Mouse (Mus musculus) yolk sac, embryonic 10.5 days (tissue): ENCODE measurements at regions not wholly inside any gene's neighbourhood (a gene's known extent, or its start where the extent isn't known, plus 50 kb on each side); places are given as distances from the start of the nearest gene placed in this dataset.
A peak's percentile ranks its signal among the peaks of the same experiment; 100 is the strongest.
"Not testable (repeated sequence)": the region's sequence is repeated elsewhere in the genome, so short reads cannot be mapped to it uniquely, and the experiment has no call there.

Experiments
- DNase-seq: peaks from one replicate; pipeline ENCODE4 v3.0.0-alpha.2; 2017; ENCODE audit warnings: low spot score

GRCm38 (mm10) chr14:18511094-18511493 is 179.4 kb upstream of the Ube2e1 start:
- no peak for DNase-seq

- no peak for DNase-seq
Observed at GRCm38 (mm10) chr14:18508359-18508647, 176.6 kb upstream of the Ube2e1 start.

- DNase-seq: no peak
Observed at GRCm38 (mm10) chr14:18507582-18508358, 176.1 kb upstream of the Ube2e1 start.

GRCm38 (mm10) chr14:18506168-18506567 is 174.5 kb upstream of the Ube2e1 start:
- no peak for DNase-seq

GRCm38 (mm10) chr14:18500249-18500832 is 168.7 kb upstream of the Ube2e1 start:
- no peak for DNase-seq

GRCm38 (mm10) chr14:18494048-18494447 is 162.4 kb upstream of the Ube2e1 start:
- no peak for DNase-seq

GRCm38 (mm10) chr14:18486132-18486800 is 154.6 kb upstream of the Ube2e1 start:
- DNase-seq: no peak

GRCm38 (mm10) chr14:18485526-18485925 is 153.9 kb upstream of the Ube2e1 start:
- DNase-seq: no peak

- no peak for DNase-seq
Observed at GRCm38 (mm10) chr14:18476795-18477320, 145.2 kb upstream of the Ube2e1 start.

- DNase-seq: no peak
Observed at GRCm38 (mm10) chr14:18468611-18469010, 137.0 kb upstream of the Ube2e1 start.

- DNase-seq: not testable (repeated sequence)
Observed at GRCm38 (mm10) chr14:18466864-18467263, 135.2 kb upstream of the Ube2e1 start.

GRCm38 (mm10) chr14:18464199-18464598 is 132.5 kb upstream of the Ube2e1 start:
- not testable (repeated sequence) for DNase-seq

GRCm38 (mm10) chr14:18463230-18463873 is 131.7 kb upstream of the Ube2e1 start:
- DNase-seq: no peak

GRCm38 (mm10) chr14:18462381-18462780 is 130.7 kb upstream of the Ube2e1 start:
- no peak for DNase-seq

GRCm38 (mm10) chr14:18448666-18449065 is 117.0 kb upstream of the Ube2e1 start:
- no peak for DNase-seq

GRCm38 (mm10) chr14:18444492-18444891 is 112.8 kb upstream of the Ube2e1 start:
- DNase-seq: no peak

- not testable (repeated sequence) for DNase-seq
Observed at GRCm38 (mm10) chr14:18428968-18429367, 97.3 kb upstream of the Ube2e1 start.

GRCm38 (mm10) chr14:18425887-18426286 is 94.2 kb upstream of the Ube2e1 start:
- no peak for DNase-seq

- no peak for DNase-seq
Observed at GRCm38 (mm10) chr14:18416839-18417238, 85.2 kb upstream of the Ube2e1 start.

- DNase-seq: no peak
Observed at GRCm38 (mm10) chr14:18416319-18416718, 84.7 kb upstream of the Ube2e1 start.

- peak; percentile 19 for DNase-seq
Observed at GRCm38 (mm10) chr14:18398953-18399352, 67.3 kb upstream of the Ube2e1 start.

- no peak for DNase-seq
Observed at GRCm38 (mm10) chr14:18396206-18396764, 64.6 kb upstream of the Ube2e1 start.
